Mouse (Mus musculus): ENCODE data around the gene Efhb.

DNA sequence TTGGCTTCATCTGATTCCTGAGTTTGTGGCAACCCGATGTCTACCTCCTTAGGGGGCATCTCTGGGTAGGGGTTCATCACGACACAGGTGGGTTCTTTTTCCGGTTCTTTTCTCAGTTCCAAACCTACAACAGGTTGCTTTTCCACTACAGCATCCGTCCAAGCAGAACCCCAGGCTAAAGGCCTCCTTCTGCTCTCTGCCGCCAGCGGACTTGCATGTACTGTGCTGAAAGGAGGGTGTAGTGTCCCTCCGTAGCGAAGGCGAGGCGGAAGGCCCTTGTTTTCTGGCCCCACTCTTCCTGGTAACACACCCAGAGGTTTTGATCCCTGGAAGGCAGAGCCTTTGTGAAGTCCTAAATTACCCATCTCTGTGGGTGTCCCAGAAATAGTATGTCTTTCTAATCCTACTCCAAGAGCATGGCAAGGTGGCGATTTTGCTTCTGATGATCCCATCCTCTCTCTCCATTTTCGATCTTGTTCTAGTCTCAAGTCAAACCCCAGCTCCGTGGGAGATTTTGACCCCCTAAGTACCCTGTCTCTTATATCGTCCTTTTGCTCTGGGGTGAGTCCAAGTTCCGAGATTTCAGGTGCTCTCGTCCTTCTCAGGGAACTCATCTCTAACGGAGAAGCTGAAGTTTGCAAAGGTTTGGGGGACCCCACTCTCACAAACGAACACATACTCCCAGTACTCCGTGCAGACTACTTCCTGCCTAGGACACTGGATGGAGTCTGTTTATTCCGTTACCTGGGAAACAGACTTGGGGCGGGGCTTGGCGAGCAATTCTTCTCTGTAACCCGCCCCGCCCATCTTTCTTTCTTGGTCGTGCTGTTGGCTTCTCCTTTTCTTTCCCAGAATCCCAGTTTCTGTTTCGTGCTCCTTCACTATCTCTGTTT, at the start of gene Efhb:
- TF ChIP-seq HCFC1 (IDR thresholded peaks at IDR 0.05; ENCODE audit: borderline replicate concordance, insufficient read depth, low read length), result no peak
- TF ChIP-seq ZC3H11A (IDR thresholded peaks at IDR 0.05; ENCODE audit: borderline replicate concordance, low read depth, low read length), result no peak
